Mouse (Mus musculus): ENCODE measurements around the gene Gm17689. TPM values are rescaled to one million over a fixed set of nuclear protein-coding genes. Genes with fewer than 3 reads are reported as not detected.

The Gm17689 gene
- polyA plus RNA-seq (2014; fragmentation: Illumina TruSeq; extraction: RNeasy Lipid Tissue Mini Kit (QIAGEN cat#74804); ENCODE audit: low read depth, low replicate concordance) = not detected

GRCm38 (mm10) chr9:36582535-36582934 lies at the start of gene Gm17689:
Gene Gm17689, minus strand, starts transcription at chr9:36582635.

GRCm38 (mm10) chr9:36541863-36542262 lies 40.6 kb downstream of the Gm17689 start, which contains the start of gene Gm5615:
Gene Gm5615, minus strand, starts transcription at chr9:36541963.

Other genes with a start within 250 kb of the Gm17689 start
- gene Gm7257, start 150.8 kb downstream of the Gm17689 start, polyA plus RNA-seq (2014; fragmentation: Illumina TruSeq; extraction: RNeasy Lipid Tissue Mini Kit (QIAGEN cat#74804); ENCODE audit: low read depth, low replicate concordance) = not detected
- not detected for gene Gm9513, start 107.0 kb downstream of the Gm17689 start, polyA plus RNA-seq (2014; fragmentation: Illumina TruSeq; extraction: RNeasy Lipid Tissue Mini Kit (QIAGEN cat#74804); ENCODE audit: low read depth, low replicate concordance)
- not detected for gene Gm5615, start 40.7 kb downstream of the Gm17689 start, polyA plus RNA-seq (2014; fragmentation: Illumina TruSeq; extraction: RNeasy Lipid Tissue Mini Kit (QIAGEN cat#74804); ENCODE audit: low read depth, low replicate concordance)
- gene A630095E13Rik, start 60.7 kb upstream of the Gm17689 start, polyA plus RNA-seq (2014; fragmentation: Illumina TruSeq; extraction: RNeasy Lipid Tissue Mini Kit (QIAGEN cat#74804); ENCODE audit: low read depth, low replicate concordance) = not detected
- gene Acrv1, start 110.6 kb upstream of the Gm17689 start, polyA plus RNA-seq (2014; fragmentation: Illumina TruSeq; extraction: RNeasy Lipid Tissue Mini Kit (QIAGEN cat#74804); ENCODE audit: low read depth, low replicate concordance) = 4.0 TPM
- 2.7 TPM for gene Chek1, start 144.4 kb upstream of the Gm17689 start, polyA plus RNA-seq (2014; fragmentation: Illumina TruSeq; extraction: RNeasy Lipid Tissue Mini Kit (QIAGEN cat#74804); ENCODE audit: low read depth, low replicate concordance)
- 187 TPM for gene Stt3a, start 185.0 kb upstream of the Gm17689 start, polyA plus RNA-seq (2014; fragmentation: Illumina TruSeq; extraction: RNeasy Lipid Tissue Mini Kit (QIAGEN cat#74804); ENCODE audit: low read depth, low replicate concordance)
- gene Ei24, start 214.8 kb upstream of the Gm17689 start, polyA plus RNA-seq (2014; fragmentation: Illumina TruSeq; extraction: RNeasy Lipid Tissue Mini Kit (QIAGEN cat#74804); ENCODE audit: low read depth, low replicate concordance) = 78.6 TPM
- 6.9 TPM for gene Fez1, start 239.2 kb upstream of the Gm17689 start, polyA plus RNA-seq (2014; fragmentation: Illumina TruSeq; extraction: RNeasy Lipid Tissue Mini Kit (QIAGEN cat#74804); ENCODE audit: low read depth, low replicate concordance)

Measured in adipose tissue, adult 10 weeks (tissue).